Mouse (Mus musculus) urinary bladder, postnatal 14 days (tissue): ENCODE measurements around the gene Txnrd2.
A peak's percentile ranks its signal among the peaks of the same experiment; 100 is the strongest.

Experiments
- DNase-seq: peaks from one replicate; pipeline ENCODE4 v3.0.0; 2021; ENCODE audit warnings: low spot score

Txnrd2 gene

GRCm38 (mm10) chr16:18426215-18426791, at the start of gene Txnrd2:
Gene Txnrd2 (plus strand): TSS chr16:18426384.
- DNase-seq = peak; percentile 86

- DNase-seq = no peak
These were observed 49.0 kb upstream of the Txnrd2 start for GRCm38 (mm10) chr16:18377203-18377602.

GRCm38 (mm10) chr16:18378489-18378888, 47.7 kb upstream of the Txnrd2 start:
- no peak for DNase-seq

- DNase-seq = no peak
These were observed 46.7 kb upstream of the Txnrd2 start for GRCm38 (mm10) chr16:18379338-18380001.

GRCm38 (mm10) chr16:18380495-18381063, 45.6 kb upstream of the Txnrd2 start:
- DNase-seq = no peak

- no peak for DNase-seq
These were observed 44.4 kb upstream of the Txnrd2 start for GRCm38 (mm10) chr16:18381621-18382258.

- DNase-seq = no peak
These were observed 43.0 kb upstream of the Txnrd2 start for GRCm38 (mm10) chr16:18383045-18383726.

GRCm38 (mm10) chr16:18383756-18384155, 42.4 kb upstream of the Txnrd2 start:
- DNase-seq = no peak

- no peak for DNase-seq
These were observed 42.0 kb upstream of the Txnrd2 start for GRCm38 (mm10) chr16:18384211-18384610.

GRCm38 (mm10) chr16:18384659-18385058, 41.5 kb upstream of the Txnrd2 start:
- no peak for DNase-seq

- no peak for DNase-seq
These were observed 40.8 kb upstream of the Txnrd2 start for GRCm38 (mm10) chr16:18385411-18385810.

GRCm38 (mm10) chr16:18386451-18386850, 39.7 kb upstream of the Txnrd2 start:
- DNase-seq = no peak

- no peak for DNase-seq
These were observed 39.2 kb upstream of the Txnrd2 start for GRCm38 (mm10) chr16:18386972-18387371.

- DNase-seq = no peak
These were observed 38.2 kb upstream of the Txnrd2 start for GRCm38 (mm10) chr16:18387704-18388582.

- no peak for DNase-seq
These were observed 37.4 kb upstream of the Txnrd2 start for GRCm38 (mm10) chr16:18388583-18389435.

GRCm38 (mm10) chr16:18390399-18390798, 35.8 kb upstream of the Txnrd2 start:
- DNase-seq = no peak

- DNase-seq = no peak
These were observed 35.1 kb upstream of the Txnrd2 start for GRCm38 (mm10) chr16:18391127-18391526.

- DNase-seq = no peak
These were observed 34.5 kb upstream of the Txnrd2 start for GRCm38 (mm10) chr16:18391728-18392127.

- peak; percentile 89 for DNase-seq
These were observed 33.4 kb upstream of the Txnrd2 start for GRCm38 (mm10) chr16:18392469-18393426.
